Mouse (Mus musculus) forebrain, postnatal 0 days (tissue): ENCODE measurements at regions not wholly inside any gene's neighbourhood (a gene's known extent, or its start where the extent isn't known, plus 50 kb on each side); places are given as distances from the start of the nearest gene placed in this dataset.

ENCODE experiments used
- ATAC-seq: fragments of 200-750 bp; cut with Nextera tagmentation; 2 replicates; pipeline ENCODE4 v1.8.0; 2017; ENCODE audit warnings: mild to moderate bottlenecking, moderate library complexity
- DNase-seq: peaks from one replicate; pipeline ENCODE4 v3.0.0-alpha.2; 2015
- H3K27ac ChIP-seq: fragments of 300-500 bp; sonication (generic); 2 replicates; pipeline ENCODE4 v1.5.1; 2014; ENCODE audit warnings: low read depth, mild to moderate bottlenecking, antibody characterized with exemption, low read length, moderate library complexity, mixed read lengths
- H3K27me3 ChIP-seq: fragments of 300-500 bp; sonication (generic); 2 replicates; pipeline ENCODE4 v1.6.1; 2014; ENCODE audit warnings: mild to moderate bottlenecking, low read length, mixed read lengths; ENCODE audit not compliant: insufficient read depth
- H3K36me3 ChIP-seq: fragments of 300-500 bp; sonication (generic); 2 replicates; pipeline ENCODE4 v1.6.1; 2014; ENCODE audit warnings: mild to moderate bottlenecking, moderate library complexity; ENCODE audit not compliant: insufficient read depth
- H3K4me1 ChIP-seq: fragments of 300-500 bp; sonication (generic); 2 replicates; pipeline ENCODE4 v1.6.1; 2014; ENCODE audit warnings: antibody characterized with exemption; ENCODE audit not compliant: insufficient read depth
- H3K4me2 ChIP-seq: fragments of 300-500 bp; sonication (generic); 2 replicates; pipeline ENCODE4 v1.6.1; 2014; ENCODE audit warnings: low read depth, mild to moderate bottlenecking, moderate library complexity
- H3K4me3 ChIP-seq: fragments of 300-500 bp; sonication (generic); 2 replicates; pipeline ENCODE4 v1.5.1; 2014; ENCODE audit warnings: low read depth, low read length, mixed read lengths
- H3K9ac ChIP-seq: fragments of 300-500 bp; sonication (generic); 2 replicates; pipeline ENCODE4 v1.6.1; 2014; ENCODE audit warnings: mild to moderate bottlenecking
- H3K9me3 ChIP-seq: fragments of 300-500 bp; sonication (generic); 2 replicates; pipeline ENCODE4 v1.6.1; 2016; ENCODE audit warnings: low read length
- CTCF ChIP-seq: sonication (generic); IDR thresholded peaks from 2 replicates; pipeline ENCODE4 v1.5.1; 2016; ENCODE audit warnings: antibody characterized with exemption, control low read depth, low read depth
- WGBS: fragments of 180-500 bp; shearing (Covaris S2); extraction: QIAGEN DNeasy Blood & Tissue Kit; methylation state at CpG from one replicate; pipeline ENCODE4 v1.1.7; 2014; 5-methylcytosine and 5-hydroxymethylcytosine counted together

DNA sequence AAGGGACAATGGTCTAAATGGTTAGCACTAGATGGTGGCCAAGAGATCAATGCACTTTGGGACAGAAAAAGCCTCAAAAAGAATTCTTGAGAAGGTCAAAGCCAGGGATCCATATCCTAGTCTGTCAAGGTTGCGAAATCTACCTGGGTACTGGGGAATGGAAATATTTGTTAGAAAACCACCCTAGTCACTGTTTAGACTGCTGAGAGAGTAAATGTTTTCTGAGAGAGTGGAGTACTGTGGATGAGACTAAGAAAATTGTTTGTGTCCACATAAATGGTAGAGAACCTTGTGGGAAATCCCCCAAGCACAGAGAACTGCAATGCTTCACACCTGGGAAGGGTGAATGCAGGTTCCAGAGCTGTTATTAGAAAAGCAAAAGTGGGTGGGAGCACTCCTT lies 239.5 kb upstream of the Rarb start:
- Histone ChIP-seq H3K36me3 (no peaks in the 10 kb centered on the region), H3K4me1 (no peaks in the 10 kb centered on the region), H3K4me2 (no peak overlapping the region), H3K27me3 (no peaks in the 10 kb centered on the region), H3K9ac (no peak overlapping the region), H3K4me3 (no peak overlapping the region), H3K9me3 (no peaks in the 10 kb centered on the region), H3K27ac (no peak overlapping the region)
- 98% methylated on average over 1 of the region's 1 CpGs for WGBS
- TF ChIP-seq CTCF = no peak
- DNase-seq (no peak), ATAC-seq (no peak)

- Histone ChIP-seq H3K4me1 (no peaks in the 10 kb centered on the region), H3K27ac (no peak overlapping the region), H3K4me3 (no peak overlapping the region), H3K27me3 (no peaks in the 10 kb centered on the region), H3K4me2 (no peak overlapping the region), H3K36me3 (no peaks in the 10 kb centered on the region), H3K9ac (no peak overlapping the region), H3K9me3 (no peaks in the 10 kb centered on the region)
- TF ChIP-seq CTCF = no peak
- ATAC-seq (peak; percentile 91), DNase-seq (peak; percentile 46)
- WGBS = 84% methylated on average over 3 of the region's 3 CpGs
These were observed 238.4 kb upstream of the Rarb start for GRCm38 (mm10) chr14:17057355-17057754.

DNA sequence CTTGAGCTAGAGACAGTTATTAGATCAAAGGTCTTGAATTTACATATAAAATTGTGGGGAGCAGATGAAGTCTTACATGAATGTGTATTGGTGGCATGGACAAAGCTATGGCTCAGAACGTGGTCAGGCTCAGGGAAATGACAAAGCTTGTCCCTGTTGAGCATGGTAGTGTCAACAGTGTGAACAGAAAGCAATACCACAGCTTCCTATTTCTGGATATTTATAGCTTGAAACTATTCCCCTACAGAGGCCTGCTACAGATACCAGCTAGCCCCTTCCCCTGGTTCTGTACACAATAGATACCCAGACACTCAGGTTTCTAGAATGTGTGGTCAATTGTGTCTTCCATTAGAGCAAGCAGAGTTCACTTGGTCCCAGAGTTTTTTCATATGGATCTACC lies 236.8 kb upstream of the Rarb start:
- DNase-seq = no peak
- H3K9me3 ChIP-seq = no peaks in the 10 kb centered on the region
- no peaks in the 10 kb centered on the region for H3K36me3 ChIP-seq
- H3K4me3 ChIP-seq = no peak overlapping the region
- no peak overlapping the region for H3K27ac ChIP-seq
- H3K4me1 ChIP-seq = no peaks in the 10 kb centered on the region
- no peak for TF ChIP-seq CTCF
- 60% methylated on average over 1 of the region's 1 CpGs for WGBS
- no peak overlapping the region for H3K9ac ChIP-seq
- no peak overlapping the region for H3K4me2 ChIP-seq
- no peak for ATAC-seq
- H3K27me3 ChIP-seq = no peaks in the 10 kb centered on the region

DNA sequence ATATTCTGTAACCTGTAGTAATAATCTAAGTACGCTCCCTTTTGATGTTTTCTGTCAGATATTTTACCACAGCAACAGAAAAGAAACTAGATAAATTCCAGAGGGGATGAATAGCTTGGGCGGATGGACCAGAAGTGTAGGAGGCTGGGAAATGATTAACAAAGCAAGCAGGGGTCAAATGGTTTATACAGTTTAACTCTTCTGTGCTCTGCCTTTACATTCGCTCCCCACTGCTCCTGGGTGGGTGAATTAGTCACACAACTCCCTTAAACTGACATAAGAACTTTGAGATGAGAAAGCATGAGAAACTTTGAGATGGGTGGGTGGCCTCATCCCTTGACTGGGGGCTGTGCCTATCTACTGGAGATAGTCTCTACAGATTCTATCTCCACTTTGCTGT lies 235.4 kb upstream of the Rarb start:
- no peak overlapping the region for H3K9ac ChIP-seq
- no peak overlapping the region for H3K4me2 ChIP-seq
- H3K27ac ChIP-seq = no peak overlapping the region
- no peak for ATAC-seq
- H3K9me3 ChIP-seq = no peaks in the 10 kb centered on the region
- no peaks in the 10 kb centered on the region for H3K27me3 ChIP-seq
- no peak overlapping the region for H3K4me3 ChIP-seq
- DNase-seq = no peak
- H3K4me1 ChIP-seq = no peaks in the 10 kb centered on the region
- no peak for TF ChIP-seq CTCF
- WGBS = 68% methylated on average over 3 of the region's 3 CpGs
- H3K36me3 ChIP-seq = no peaks in the 10 kb centered on the region

- no peak overlapping the region for H3K4me3 ChIP-seq
- no peak overlapping the region for H3K9ac ChIP-seq
- H3K27ac ChIP-seq = no peak overlapping the region
- ATAC-seq = no peak
- no peak overlapping the region for H3K4me2 ChIP-seq
- H3K4me1 ChIP-seq = no peaks in the 10 kb centered on the region
- no peak for DNase-seq
- H3K9me3 ChIP-seq = no peaks in the 10 kb centered on the region
- no peaks in the 10 kb centered on the region for H3K27me3 ChIP-seq
- no peak for TF ChIP-seq CTCF
- WGBS = 80% methylated on average over 2 of the region's 2 CpGs
- no peaks in the 10 kb centered on the region for H3K36me3 ChIP-seq
These were observed 227.9 kb upstream of the Rarb start for GRCm38 (mm10) chr14:17046808-17047207.

DNA sequence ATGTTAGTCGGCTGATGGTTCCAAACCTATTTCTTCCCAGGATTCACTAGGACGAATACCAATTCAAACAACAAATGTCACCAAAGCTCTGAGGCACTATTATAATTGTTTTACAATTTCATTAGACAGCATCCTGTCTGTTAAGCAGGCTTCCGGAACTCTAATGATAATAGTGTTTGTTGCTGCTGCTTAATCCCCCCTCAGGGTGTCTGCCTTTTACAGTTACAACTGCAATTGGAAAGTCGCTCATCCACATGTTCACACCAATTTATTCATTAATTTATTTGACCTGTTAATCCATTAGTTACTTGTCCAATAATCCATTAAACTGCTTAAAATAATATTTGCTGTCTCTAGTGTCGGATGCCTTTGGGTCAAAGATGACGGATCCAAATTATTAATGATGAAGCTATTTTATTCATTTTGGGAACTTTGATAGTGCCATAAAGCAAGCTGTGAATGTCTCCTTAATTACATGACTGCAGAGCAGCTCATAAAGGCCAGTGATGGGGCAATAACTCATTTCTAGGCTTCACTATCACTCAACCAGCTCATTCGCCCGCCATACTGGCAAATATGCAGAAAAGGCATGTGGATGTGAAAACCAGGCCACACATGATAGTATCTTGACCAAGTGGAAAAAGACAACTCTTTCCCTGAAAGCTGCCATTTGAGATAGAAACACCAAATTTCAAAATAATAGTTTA lies 226.6 kb upstream of the Rarb start:
- DNase-seq = no peak

GRCm38 (mm10) chr14:17020603-17021356 lies 201.8 kb upstream of the Rarb start:
- no peak overlapping the region for H3K4me2 ChIP-seq
- H3K27ac ChIP-seq = no peak overlapping the region
- no peak overlapping the region for H3K9ac ChIP-seq
- DNase-seq (no peak), ATAC-seq (peak; percentile 29; the same call in 1 of the 2 replicates)
- no peaks in the 10 kb centered on the region for H3K9me3 ChIP-seq
- TF ChIP-seq CTCF = no peak
- H3K4me3 ChIP-seq = no peak overlapping the region
- 28% methylated on average over 4 of the region's 4 CpGs for WGBS
- H3K36me3 ChIP-seq = no peaks in the 10 kb centered on the region
- no peaks in the 10 kb centered on the region for H3K27me3 ChIP-seq
- H3K4me1 ChIP-seq = no peaks in the 10 kb centered on the region

More for the DNA sequence above, 226.6 kb upstream of the Rarb start:
- H3K4me1 ChIP-seq = no peaks in the 10 kb centered on the region
- no peaks in the 10 kb centered on the region for H3K9me3 ChIP-seq
- H3K36me3 ChIP-seq = no peaks in the 10 kb centered on the region
- no peaks in the 10 kb centered on the region for H3K27me3 ChIP-seq
- no peak for ATAC-seq
- WGBS = 84% methylated on average over 8 of the region's 8 CpGs
- no peak overlapping the region for H3K9ac ChIP-seq
- H3K27ac ChIP-seq = no peak overlapping the region
- no peak for TF ChIP-seq CTCF
- no peak overlapping the region for H3K4me2 ChIP-seq
- no peak overlapping the region for H3K4me3 ChIP-seq
